Mouse (Mus musculus): ENCODE measurements around the gene Casc1. TPM values are rescaled to one million over a fixed set of nuclear protein-coding genes. Genes with fewer than 3 reads are reported as not detected.

Gene Casc1
- total and polyA plus RNA-seq, 3 experiments: 0.21 to 0.33 (median 0.25) TPM

DNA sequence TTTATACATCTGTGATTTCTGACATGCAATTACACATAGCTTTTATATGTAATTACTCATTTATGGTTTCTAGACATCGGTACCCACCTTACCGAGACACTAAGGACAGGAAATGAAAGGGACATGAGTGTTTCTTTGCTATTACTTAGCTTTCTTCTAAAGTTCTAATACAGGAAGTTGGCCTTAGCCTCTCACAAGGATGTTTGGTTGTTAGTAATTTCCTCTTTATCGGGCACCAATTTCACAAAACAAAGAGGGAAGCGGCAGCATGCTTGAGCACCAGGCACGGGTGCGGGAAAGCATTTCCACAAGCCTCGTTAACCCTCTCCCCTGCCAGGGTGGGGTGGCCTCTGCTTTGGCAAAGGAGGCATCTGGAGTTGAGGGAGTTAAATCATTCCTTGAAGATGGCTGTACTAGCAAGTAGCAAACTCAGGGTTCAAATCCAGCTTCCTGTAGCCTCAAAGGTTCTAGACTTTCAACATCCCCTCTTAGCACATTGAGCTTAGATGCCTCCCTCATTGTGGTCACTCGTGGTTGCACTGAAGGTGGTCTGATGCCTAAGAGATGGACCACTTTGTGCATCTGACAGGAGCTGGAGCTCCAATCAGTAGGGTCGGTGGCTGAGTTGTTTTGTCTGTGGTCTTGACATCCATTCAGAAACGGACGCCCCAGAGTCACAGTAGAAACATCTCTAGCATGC is 70.9 kb downstream of the Casc1 start:
- H3K36me3 ChIP-seq (replicated peaks in 1 of 2; ENCODE audit: control insufficient read depth in 1 of 2, insufficient read depth in 1 of 2, low read length in 1 of 2): peaks cover 34 to 94% of the 10 kb centered on the region in 2 experiments
- H3K9ac ChIP-seq (ENCODE audit: insufficient read depth, low read depth): no peak overlapping the region
- TF ChIP-seq JUND (conservative IDR thresholded peaks at IDR 0.05; ENCODE audit: low read depth, low read length) (no peak), ZC3H11A (IDR thresholded peaks at IDR 0.05; ENCODE audit: low read depth, low read length) (no peak)
- H3K4me2 ChIP-seq (ENCODE audit: insufficient read depth, low read depth, poor library complexity, severe bottlenecking): no peak overlapping the region
- dilution Hi-C loops (cut with MboI; ENCODE audit: extremely low pct_ligation_motif_present, extremely low pct_unique_long_range_greater_than_20kb, low sequenced_read_pairs): no loop called here
- DNase-seq (ENCODE audit: extremely low read depth): no peak
- H3K79me2 ChIP-seq (replicated peaks; ENCODE audit: control insufficient read depth, extremely low read depth, insufficient read depth, poor library complexity, severe bottlenecking): peaks cover 4% of the 10 kb centered on the region
- H3K27me3 ChIP-seq (replicated peaks): no peaks in the 10 kb centered on the region
- H3K4me1 ChIP-seq (ENCODE audit: control insufficient read depth in 1 of 2, insufficient read depth in 2 of 2): peaks cover 43 to 100% of the 10 kb centered on the region in 2 experiments
- peak overlapping the region; percentile 41 for H3K27ac ChIP-seq (ENCODE audit: insufficient read depth, low read depth)
- no peaks in the 10 kb centered on the region for H3K9me3 ChIP-seq (replicated peaks; ENCODE audit: low read length)
- no peak overlapping the region for H3K4me3 ChIP-seq (replicated peaks in 1 of 3; ENCODE audit: low read depth in 2 of 3, low read length in 2 of 3, poor library complexity in 1 of 3)
- in situ Hi-C loops (cut with MboI; ENCODE audit: low pct_ligation_motif_present, low pct_unique_long_range_greater_than_20kb, low sequenced_read_pairs): no loop called here

DNA sequence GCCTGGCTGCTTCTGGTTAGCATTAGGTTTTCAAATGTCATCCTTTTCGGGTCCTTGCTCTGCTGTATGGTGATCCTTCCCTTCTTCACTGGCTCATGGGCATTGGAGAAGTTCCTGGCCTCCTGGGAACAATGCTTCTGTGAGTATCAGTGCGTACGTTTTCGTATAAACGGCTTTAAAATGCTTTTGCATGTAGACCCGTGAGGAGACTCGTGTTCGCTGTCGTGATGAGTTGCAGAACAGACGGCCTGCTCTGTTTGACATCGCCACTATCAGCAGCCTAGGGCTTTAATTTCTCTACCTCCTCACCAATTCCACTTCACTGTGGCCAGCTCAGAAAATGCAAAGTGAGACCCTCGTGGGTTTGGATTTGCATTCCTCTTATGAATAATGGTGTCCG is 71.6 kb downstream of the Casc1 start:
- Histone ChIP-seq H3K4me2 (ENCODE audit: insufficient read depth, low read depth, poor library complexity, severe bottlenecking) (no peak overlapping the region), H3K27ac (ENCODE audit: insufficient read depth, low read depth) (peak overlapping the region; percentile 30; the same call in 1 of the 2 replicates), H3K9me3 (replicated peaks; ENCODE audit: low read length) (no peaks in the 10 kb centered on the region), H3K9ac (ENCODE audit: insufficient read depth, low read depth) (no peak overlapping the region), H3K27me3 (replicated peaks) (no peaks in the 10 kb centered on the region), H3K4me1 (ENCODE audit: control insufficient read depth in 1 of 2, insufficient read depth in 2 of 2) (peaks cover 42 to 100% of the 10 kb centered on the region in 2 experiments), H3K36me3 (replicated peaks in 1 of 2; ENCODE audit: control insufficient read depth in 1 of 2, insufficient read depth in 1 of 2, low read length in 1 of 2) (peaks cover 33 to 98% of the 10 kb centered on the region in 2 experiments), H3K4me3 (replicated peaks in 1 of 3; ENCODE audit: low read depth in 2 of 3, low read length in 2 of 3, poor library complexity in 1 of 3) (no peak overlapping the region), H3K79me2 (replicated peaks; ENCODE audit: control insufficient read depth, extremely low read depth, insufficient read depth, poor library complexity, severe bottlenecking) (peaks cover 6% of the 10 kb centered on the region)
- in situ Hi-C loops (cut with MboI; ENCODE audit: low pct_ligation_motif_present, low pct_unique_long_range_greater_than_20kb, low sequenced_read_pairs) (no loop called here), dilution Hi-C loops (cut with MboI; ENCODE audit: extremely low pct_ligation_motif_present, extremely low pct_unique_long_range_greater_than_20kb, low sequenced_read_pairs) (no loop called here)
- TF ChIP-seq CTCF (conservative IDR thresholded peaks at IDR 0.05 in 1 of 2, IDR thresholded peaks at IDR 0.05 in 1 of 2; ENCODE audit: low read depth in 2 of 2, low read length in 2 of 2) (no peak), ZC3H11A (IDR thresholded peaks at IDR 0.05; ENCODE audit: low read depth, low read length) (no peak), SIN3A (IDR thresholded peaks at IDR 0.05; ENCODE audit: low read length) (no peak), MAFK (IDR thresholded peaks at IDR 0.05; ENCODE audit: insufficient replicate concordance, low read length) (no peak), ZKSCAN1 (IDR thresholded peaks at IDR 0.05; ENCODE audit: borderline replicate concordance, low read depth, low read length) (no peak), PAX5 (IDR thresholded peaks at IDR 0.05; ENCODE audit: low read length) (no peak), MYC (IDR thresholded peaks at IDR 0.05; ENCODE audit: low read depth, low read length) (no peak), NRF1 (IDR thresholded peaks at IDR 0.05; ENCODE audit: low read depth, low read length) (no peak), CHD2 (IDR thresholded peaks at IDR 0.05; ENCODE audit: low read length) (no peak), POLR2AphosphoS2 (IDR thresholded peaks at IDR 0.05; ENCODE audit: low read depth, low read length) (no peak)
- peak; percentile 64 for DNase-seq (ENCODE audit: extremely low read depth)

DNA sequence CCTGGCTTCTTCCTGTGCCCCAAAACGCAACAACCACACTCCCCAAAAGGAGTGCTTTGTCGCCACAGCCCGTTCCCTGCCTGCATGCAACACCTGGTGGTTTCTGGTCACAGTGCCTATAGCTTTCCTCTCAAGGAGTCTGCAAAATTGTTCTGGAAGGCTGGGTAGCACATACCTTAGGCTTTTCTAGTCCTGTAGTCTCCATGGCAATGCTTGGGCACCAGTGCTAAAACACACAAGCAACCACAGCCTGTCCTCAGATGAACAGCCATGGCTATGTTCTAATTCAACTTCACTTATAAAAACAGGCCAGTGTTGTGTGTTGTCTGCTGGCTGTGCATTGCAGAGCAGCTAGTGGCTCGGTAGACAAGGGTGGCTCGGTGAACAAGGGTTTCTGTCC is 74.0 kb downstream of the Casc1 start:
- Histone ChIP-seq H3K9ac (ENCODE audit: insufficient read depth, low read depth) (no peak overlapping the region), H3K4me2 (ENCODE audit: insufficient read depth, low read depth, poor library complexity, severe bottlenecking) (no peak overlapping the region), H3K4me3 (replicated peaks in 1 of 3; ENCODE audit: low read depth in 2 of 3, low read length in 2 of 3, poor library complexity in 1 of 3) (no peak overlapping the region), H3K79me2 (replicated peaks; ENCODE audit: control insufficient read depth, extremely low read depth, insufficient read depth, poor library complexity, severe bottlenecking) (peaks cover 13% of the 10 kb centered on the region), H3K27me3 (replicated peaks) (no peaks in the 10 kb centered on the region), H3K9me3 (replicated peaks; ENCODE audit: low read length) (no peaks in the 10 kb centered on the region), H3K4me1 (ENCODE audit: control insufficient read depth in 1 of 2, insufficient read depth in 2 of 2) (peaks cover 38 to 93% of the 10 kb centered on the region in 2 experiments), H3K27ac (ENCODE audit: insufficient read depth, low read depth) (no peak overlapping the region), H3K36me3 (replicated peaks in 1 of 2; ENCODE audit: control insufficient read depth in 1 of 2, insufficient read depth in 1 of 2, low read length in 1 of 2) (peaks cover 21 to 85% of the 10 kb centered on the region in 2 experiments)
- dilution Hi-C loops (cut with MboI; ENCODE audit: extremely low pct_ligation_motif_present, extremely low pct_unique_long_range_greater_than_20kb, low sequenced_read_pairs) (no loop called here), in situ Hi-C loops (cut with MboI; ENCODE audit: low pct_ligation_motif_present, low pct_unique_long_range_greater_than_20kb, low sequenced_read_pairs) (no loop called here)
- DNase-seq (ENCODE audit: extremely low read depth): no peak
- TF ChIP-seq POLR2A (IDR thresholded peaks at IDR 0.05; ENCODE audit: low read depth, low read length): no peak
- TF ChIP-seq RAD21 (IDR thresholded peaks at IDR 0.05; ENCODE audit: low read depth, low read length): no peak
- no peak for TF ChIP-seq MEF2A (IDR thresholded peaks at IDR 0.05; ENCODE audit: borderline replicate concordance, low read depth, low read length)
- no peak for TF ChIP-seq ZC3H11A (IDR thresholded peaks at IDR 0.05; ENCODE audit: low read depth, low read length)
- no peak for TF ChIP-seq JUND (conservative IDR thresholded peaks at IDR 0.05; ENCODE audit: low read depth, low read length)
- TF ChIP-seq BHLHE40 (IDR thresholded peaks at IDR 0.05; ENCODE audit: low read depth, low read length): no peak
- TF ChIP-seq MAX (IDR thresholded peaks at IDR 0.05; ENCODE audit: low read length): no peak
- no peak for TF ChIP-seq USF1 (IDR thresholded peaks at IDR 0.05; ENCODE audit: low read depth, low read length)
- TF ChIP-seq GABPA (IDR thresholded peaks at IDR 0.05; ENCODE audit: insufficient replicate concordance, low read depth, low read length): no peak
- TF ChIP-seq MXI1 (IDR thresholded peaks at IDR 0.05; ENCODE audit: low read depth, low read length): no peak
- TF ChIP-seq SMC3 (IDR thresholded peaks at IDR 0.05; ENCODE audit: low read depth, low read length): no peak
- TF ChIP-seq NELFE (IDR thresholded peaks at IDR 0.05; ENCODE audit: low read depth, low read length): no peak
- TF ChIP-seq ETS1 (conservative IDR thresholded peaks at IDR 0.05; ENCODE audit: low read depth, low read length): no peak
- no peak for TF ChIP-seq KAT2A (IDR thresholded peaks at IDR 0.05; ENCODE audit: insufficient replicate concordance, low read length)
- TF ChIP-seq ZNF384 (IDR thresholded peaks at IDR 0.05; ENCODE audit: low read depth, low read length): no peak
- TF ChIP-seq SIN3A (IDR thresholded peaks at IDR 0.05; ENCODE audit: low read length): no peak
